Mouse (Mus musculus) ES-CJ7 (cell line): Measurements from ENCODE around the gene Nin.
A peak's percentile ranks its signal among the peaks of the same experiment; 100 is the strongest.
"Not testable (repeated sequence)": the region's sequence is repeated elsewhere in the genome, so short reads cannot be mapped to it uniquely, and the experiment has no call there.

Experiments
- DNase-seq: peaks from one replicate; pipeline ENCODE4 v3.0.0; 2011; ENCODE audit warnings: low read depth, low spot score

Nin gene

GRCm38 (mm10) chr12:70113351-70113750 lies at the start of gene Nin:
TSS of gene Nin (minus strand) at chr12:70113717.
- DNase-seq = no peak

- no peak for DNase-seq
These were observed 47.5 kb upstream of the Nin start for GRCm38 (mm10) chr12:70161057-70161456.

DNA sequence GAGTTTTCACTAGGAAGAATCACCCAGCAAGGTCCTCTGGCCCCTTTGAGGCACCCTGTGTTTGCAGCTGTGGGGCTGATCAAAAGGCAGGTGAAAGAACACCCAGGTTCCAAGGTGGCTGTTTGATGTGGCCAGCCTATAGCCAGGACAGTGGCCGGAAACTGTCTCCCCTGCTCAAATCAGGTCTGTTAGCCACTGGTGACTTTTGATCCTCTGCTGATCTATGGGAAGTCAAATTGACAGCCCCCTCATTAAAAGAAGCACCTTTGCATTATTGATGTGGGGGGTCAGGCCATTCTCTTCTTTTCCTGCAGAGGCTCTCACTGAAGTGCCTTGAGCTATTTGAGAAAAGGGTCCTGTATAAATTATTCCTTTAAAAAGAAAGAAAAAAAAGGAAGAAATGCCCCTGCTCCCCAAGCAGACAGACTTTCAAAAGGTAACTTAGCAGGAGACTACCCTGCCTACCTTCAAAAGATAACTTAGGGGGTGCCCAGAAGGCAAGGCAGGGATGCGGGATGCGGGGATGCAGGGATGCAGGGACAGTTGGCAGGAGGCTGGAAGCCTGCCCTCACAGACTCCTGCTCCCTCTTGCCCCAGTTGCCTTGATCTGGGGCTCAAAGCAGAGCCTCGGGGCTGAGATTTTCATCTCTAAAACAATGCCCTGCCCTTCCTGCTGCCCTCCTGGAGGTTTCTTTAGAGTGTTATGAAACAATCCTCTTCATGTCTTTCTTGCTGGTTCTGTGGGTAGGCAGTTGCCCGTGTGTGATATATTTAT lies 44.0 kb upstream of the Nin start:
- DNase-seq = no peak

GRCm38 (mm10) chr12:70156222-70156621 lies 42.7 kb upstream of the Nin start:
- DNase-seq = no peak

- no peak for DNase-seq
These were observed 40.3 kb upstream of the Nin start, which contains the start of gene Abhd12b for GRCm38 (mm10) chr12:70153842-70154241. TSS of gene Abhd12b (plus strand) at chr12:70154142.

- peak; percentile 72 for DNase-seq
These were observed 35.2 kb upstream of the Nin start for GRCm38 (mm10) chr12:70148631-70149265.

GRCm38 (mm10) chr12:70147986-70148630 lies 34.6 kb upstream of the Nin start:
- peak; percentile 82 for DNase-seq

DNA sequence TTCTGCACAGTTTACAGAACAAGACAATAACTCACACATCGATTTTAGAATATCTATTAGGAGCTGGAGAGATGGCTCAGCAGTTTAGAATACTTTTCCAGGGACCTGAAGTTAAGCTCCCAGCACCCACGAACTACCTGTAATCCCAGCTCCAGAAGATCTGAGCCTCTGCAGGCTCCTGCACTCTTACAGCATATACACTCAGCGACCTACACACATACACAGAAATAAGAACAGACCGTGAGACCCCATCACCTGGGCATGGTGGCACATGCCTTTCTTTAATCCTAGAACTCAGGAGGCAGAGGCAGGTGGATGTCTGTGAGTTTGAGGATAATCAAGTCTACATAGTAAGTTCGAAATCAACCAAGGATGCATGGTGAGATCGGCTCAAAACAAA lies 32.1 kb upstream of the Nin start:
- no peak for DNase-seq

- peak; percentile 65 for DNase-seq
These were observed 31.3 kb upstream of the Nin start for GRCm38 (mm10) chr12:70144637-70145448.

GRCm38 (mm10) chr12:70144106-70144587 lies 30.6 kb upstream of the Nin start:
- not testable (repeated sequence) for DNase-seq

DNA sequence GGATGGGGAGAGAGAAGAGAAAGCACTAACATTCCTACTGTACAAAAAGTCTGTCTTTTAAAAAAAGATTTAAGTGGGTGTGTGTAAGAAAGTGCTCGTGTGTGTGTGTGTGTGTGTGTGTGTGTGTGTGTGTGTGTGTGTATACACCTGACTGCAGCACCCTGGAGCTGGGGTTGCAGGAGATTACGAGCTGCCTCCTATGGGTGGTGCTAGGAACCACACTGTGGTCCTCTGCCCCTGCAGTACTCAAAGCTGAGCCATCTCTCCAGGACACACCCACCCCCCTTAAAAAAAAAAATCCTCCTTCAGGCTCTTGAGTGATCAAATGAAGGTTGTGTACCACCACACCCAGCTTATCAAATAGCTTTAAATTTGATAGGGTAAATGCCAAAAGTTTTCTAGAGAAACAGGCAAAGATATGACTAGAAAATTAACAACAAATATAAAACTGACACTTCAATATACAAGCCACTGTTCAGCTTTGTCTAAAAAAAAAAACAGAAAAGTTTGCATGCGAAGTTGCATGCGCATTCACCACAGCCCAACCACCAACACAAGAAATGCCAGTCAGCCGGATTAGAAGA lies 27.6 kb upstream of the Nin start:
- peak; percentile 61 for DNase-seq

DNA sequence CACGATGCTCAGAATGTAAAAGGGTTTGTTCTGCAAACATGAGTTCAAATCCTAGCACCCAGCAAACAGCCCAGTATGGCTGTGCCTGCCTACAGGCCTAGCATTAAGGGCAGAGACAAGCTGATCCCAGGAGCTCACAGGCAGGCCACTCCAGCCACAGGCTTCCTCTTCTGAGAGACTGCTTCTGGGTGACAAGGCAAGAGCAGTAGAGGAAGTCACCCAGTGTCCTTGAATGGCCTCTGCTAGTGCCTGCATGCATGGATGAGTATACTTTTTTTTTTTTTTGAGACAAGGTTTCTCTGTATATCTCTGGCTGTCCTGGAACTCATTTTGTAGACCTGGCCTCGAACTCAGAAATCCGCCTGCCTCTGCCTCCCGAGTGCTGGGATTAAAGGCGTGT lies 27.0 kb upstream of the Nin start:
- DNase-seq = no peak

DNA sequence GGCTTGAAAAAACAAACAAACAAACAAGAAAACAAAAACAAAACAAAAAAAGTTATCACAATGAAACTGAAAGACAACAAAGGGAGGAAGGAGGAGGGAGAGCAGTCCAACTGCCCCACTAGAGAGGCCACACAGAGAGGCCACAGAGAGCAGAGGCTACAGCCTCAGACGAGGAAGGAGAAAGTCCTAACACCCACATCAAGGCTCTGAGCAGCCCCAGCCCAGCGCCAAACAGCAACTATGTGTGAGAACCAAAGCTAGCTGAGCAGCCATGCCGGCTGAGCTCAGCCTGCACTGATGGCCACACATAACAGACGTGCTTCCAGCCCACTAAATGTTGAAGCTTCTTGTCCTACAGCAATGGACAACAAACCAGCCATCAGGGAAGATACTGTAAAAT lies 26.4 kb upstream of the Nin start:
- no peak for DNase-seq

DNA sequence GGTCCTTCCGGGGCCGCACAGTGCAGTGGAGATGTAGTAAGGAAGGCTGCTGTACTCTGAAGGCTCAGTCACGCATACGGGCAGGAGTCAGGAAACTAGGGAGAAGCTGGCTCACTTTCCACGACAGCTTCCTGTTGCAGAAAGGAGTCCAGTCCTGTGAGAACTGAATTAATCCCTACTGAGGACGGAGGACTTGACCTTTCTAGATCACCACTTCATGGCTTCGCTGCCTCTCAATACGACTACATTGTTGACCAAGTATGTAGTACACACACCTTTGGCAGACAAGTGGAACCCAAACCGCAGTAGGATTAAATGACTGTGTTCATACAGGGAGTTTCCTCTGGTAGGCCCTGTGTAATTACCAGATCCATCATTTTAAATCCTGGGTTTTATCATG lies 24.1 kb upstream of the Nin start:
- no peak for DNase-seq

- DNase-seq = no peak
These were observed 23.6 kb upstream of the Nin start for GRCm38 (mm10) chr12:70137095-70137494.

GRCm38 (mm10) chr12:70136185-70136756 lies 22.8 kb upstream of the Nin start:
- DNase-seq = no peak

GRCm38 (mm10) chr12:70134627-70135235 lies 21.2 kb upstream of the Nin start:
- DNase-seq = no peak

DNA sequence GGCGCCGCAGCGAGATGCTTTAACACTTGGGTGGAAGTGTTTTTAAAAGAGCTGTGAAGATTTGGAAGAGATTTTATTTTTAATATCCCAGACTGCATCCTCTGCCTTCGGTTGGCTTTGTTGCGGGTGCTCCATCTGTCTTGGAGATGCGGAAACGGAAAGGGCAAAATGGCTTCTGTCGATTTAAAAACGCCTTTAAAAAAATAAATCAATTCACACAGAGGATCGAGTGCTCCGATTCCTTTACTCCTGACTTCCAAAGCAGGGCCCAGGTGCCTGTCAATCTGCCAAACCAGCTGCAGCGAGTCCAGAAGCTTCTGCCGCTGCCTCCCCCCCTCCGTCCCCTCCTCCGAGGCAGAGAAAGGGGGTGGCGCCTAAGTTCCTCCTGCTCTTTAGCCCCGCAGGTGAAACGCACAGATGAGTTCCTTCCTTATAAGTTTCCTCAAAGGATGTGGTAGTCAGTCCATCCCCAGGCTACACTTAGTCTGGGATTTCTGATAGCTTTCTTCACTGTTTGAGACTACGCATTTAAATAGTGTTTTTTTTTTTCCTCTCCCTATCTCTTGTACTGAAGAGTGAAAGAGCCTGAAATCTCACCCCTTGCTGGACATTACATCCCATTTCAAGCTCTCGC lies 17.6 kb upstream of the Nin start:
- peak; percentile 14 for DNase-seq

- peak; percentile 75 for DNase-seq
These were observed 15.6 kb upstream of the Nin start for GRCm38 (mm10) chr12:70129105-70129504.

- no peak for DNase-seq
These were observed 13.1 kb upstream of the Nin start for GRCm38 (mm10) chr12:70126626-70127025.
